Mouse (Mus musculus) myocyte (in vitro differentiated cells): ENCODE measurements around the gene Rgs6. TPM values are rescaled to one million over a fixed set of nuclear protein-coding genes. Genes with fewer than 3 reads are reported as not detected.

Experiments
- H3K27me3 ChIP-seq: one replicate; pipeline ENCODE4 v1.6.1; 2011; ENCODE audit not compliant: control insufficient read depth, insufficient read depth, insufficient read length
- H3K36me3 ChIP-seq: one replicate; pipeline ENCODE4 v1.6.1; 2011; ENCODE audit not compliant: control insufficient read depth, insufficient read depth
- H3K4me2 ChIP-seq: one replicate; pipeline ENCODE4 v1.6.1; 2011; ENCODE audit warnings: low read depth, control low read depth
- H3K4me3 ChIP-seq: one replicate; pipeline ENCODE4 v1.5.1; 2011; ENCODE audit warnings: mild to moderate bottlenecking, control low read depth, moderate library complexity
- H3K79me2 ChIP-seq: one replicate; pipeline ENCODE4 v1.6.1; 2011; ENCODE audit not compliant: control insufficient read depth, insufficient read depth
- H3ac ChIP-seq: one replicate; pipeline ENCODE4 v1.6.1; 2011; ENCODE audit not compliant: control insufficient read depth, insufficient read length
- CEBPB ChIP-seq: IDR thresholded peaks from 2 replicates; pipeline ENCODE4 v1.6.1; 2011; ENCODE audit warnings: mild to moderate bottlenecking, moderate library complexity; ENCODE audit not compliant: poor library complexity, insufficient read depth, severe bottlenecking
- E2F4 ChIP-seq: IDR thresholded peaks from one replicate; pipeline ENCODE4 v1.6.1; 2011; ENCODE audit warnings: mild to moderate bottlenecking, control low read depth, moderate library complexity; ENCODE audit not compliant: insufficient read depth
- MAX ChIP-seq: IDR thresholded peaks from one replicate; pipeline ENCODE4 v1.6.1; 2011; ENCODE audit warnings: low read depth, mild to moderate bottlenecking, control low read depth
- MYOD1 ChIP-seq, 3 experiments: IDR thresholded peaks; one replicate each; pipeline ENCODE4 v1.6.1; 2011; ENCODE audit warnings: control low read depth in 2 of 3, low read depth in 2 of 3, mild to moderate bottlenecking in 2 of 3, moderate library complexity in 1 of 3; ENCODE audit not compliant: insufficient read length in 2 of 3, control insufficient read depth in 1 of 3
- MYOG ChIP-seq, 3 experiments: IDR thresholded peaks; one replicate each; pipeline ENCODE4 v1.6.1; 2011; ENCODE audit warnings: control low read depth in 2 of 3, low read depth in 2 of 3, mild to moderate bottlenecking in 2 of 3; ENCODE audit not compliant: insufficient read length in 2 of 3, control insufficient read depth in 1 of 3, insufficient read depth in 1 of 3
- POLR2A ChIP-seq: IDR thresholded peaks from one replicate; pipeline ENCODE4 v1.6.1; 2011; ENCODE audit warnings: low read depth, mild to moderate bottlenecking, control low read depth, moderate library complexity; ENCODE audit not compliant: insufficient read length
- POLR2AphosphoS2 ChIP-seq: IDR thresholded peaks from one replicate; pipeline ENCODE4 v1.6.1; 2011; ENCODE audit warnings: low read depth, control low read depth; ENCODE audit not compliant: insufficient read length
- REST ChIP-seq: IDR thresholded peaks from one replicate; pipeline ENCODE4 v1.6.1; 2011; ENCODE audit warnings: mild to moderate bottlenecking, control low read depth, moderate library complexity; ENCODE audit not compliant: insufficient read depth, insufficient read length
- SRF ChIP-seq: IDR thresholded peaks from one replicate; pipeline ENCODE4 v1.6.1; 2011; ENCODE audit warnings: low read depth; ENCODE audit not compliant: control insufficient read depth, insufficient read length
- TCF12 ChIP-seq: IDR thresholded peaks from one replicate; pipeline ENCODE4 v1.6.1; 2011; ENCODE audit warnings: mild to moderate bottlenecking, control low read depth; ENCODE audit not compliant: poor library complexity, insufficient read depth, severe bottlenecking
- TCF3 ChIP-seq: IDR thresholded peaks from one replicate; pipeline ENCODE4 v1.6.1; 2011; ENCODE audit warnings: low read depth, control low read depth; ENCODE audit not compliant: insufficient read length
- USF1 ChIP-seq: IDR thresholded peaks from one replicate; pipeline ENCODE4 v1.6.1; 2011; ENCODE audit warnings: low read depth, mild to moderate bottlenecking, control low read depth, moderate library complexity
- polyA plus RNA-seq: library from polyadenylated mRNA; unstranded; fragments of >200 nt; fragmentation: generic; extraction: Trizol; gene quantifications from one replicate; pipeline ENCODE4 v1.2.1, GENCODE M21; 2012; ENCODE audit warnings: missing spikeins

Rgs6 gene
- polyA plus RNA-seq, 1 experiment, result not detected

- no peak for TF ChIP-seq REST
- TF ChIP-seq USF1, result no peak
- no peak for TF ChIP-seq SRF
- TF ChIP-seq MYOG (IDR thresholded peaks at IDR 0.05; ENCODE audit: control insufficient read depth in 1 of 3, insufficient read depth in 1 of 3, insufficient read length in 2 of 3, low read depth in 2 of 3), result no peak
- TF ChIP-seq TCF12, result no peak
- TF ChIP-seq POLR2A, result no peak
- TF ChIP-seq MYOD1 (IDR thresholded peaks at IDR 0.05; ENCODE audit: control insufficient read depth in 1 of 3, insufficient read length in 2 of 3, low read depth in 2 of 3), result no peak
- no peak for TF ChIP-seq TCF3
- no peak for TF ChIP-seq CEBPB
- TF ChIP-seq POLR2AphosphoS2, result no peak
- Histone ChIP-seq H3K4me3 (no peak overlapping the region), H3K36me3 (no peaks in the 10 kb centered on the region), H3ac (no peak overlapping the region), H3K79me2 (no peaks in the 10 kb centered on the region), H3K27me3 (no peaks in the 10 kb centered on the region), H3K4me2 (no peak overlapping the region)
Observed at GRCm38 (mm10) chr12:83163721-83164120, 575.6 kb downstream of the Rgs6 start.

GRCm38 (mm10) chr12:83165058-83165457 lies 577.0 kb downstream of the Rgs6 start:
- H3K27me3 ChIP-seq, result no peaks in the 10 kb centered on the region
- no peak for TF ChIP-seq MYOD1 (IDR thresholded peaks at IDR 0.05; ENCODE audit: control insufficient read depth in 1 of 3, insufficient read length in 2 of 3, low read depth in 2 of 3)
- TF ChIP-seq POLR2A, result no peak
- TF ChIP-seq E2F4, result no peak
- TF ChIP-seq REST, result no peak
- no peak for TF ChIP-seq CEBPB
- no peak for TF ChIP-seq TCF12
- TF ChIP-seq USF1, result no peak
- TF ChIP-seq SRF, result no peak
- TF ChIP-seq MYOG (IDR thresholded peaks at IDR 0.05; ENCODE audit: control insufficient read depth in 1 of 3, insufficient read depth in 1 of 3, insufficient read length in 2 of 3, low read depth in 2 of 3), result no peak
- no peak for TF ChIP-seq POLR2AphosphoS2

GRCm38 (mm10) chr12:83168310-83168709 lies 580.2 kb downstream of the Rgs6 start:
- no peak for TF ChIP-seq USF1
- no peak for TF ChIP-seq POLR2A
- TF ChIP-seq CEBPB, result no peak
- no peak for TF ChIP-seq SRF
- TF ChIP-seq POLR2AphosphoS2, result no peak
- TF ChIP-seq REST, result no peak
- no peak for TF ChIP-seq MAX
- no peak for TF ChIP-seq E2F4
- no peak for TF ChIP-seq MYOG (IDR thresholded peaks at IDR 0.05; ENCODE audit: control insufficient read depth in 1 of 3, insufficient read depth in 1 of 3, insufficient read length in 2 of 3, low read depth in 2 of 3)
- no peak for TF ChIP-seq TCF3
- TF ChIP-seq MYOD1 (IDR thresholded peaks at IDR 0.05; ENCODE audit: control insufficient read depth in 1 of 3, insufficient read length in 2 of 3, low read depth in 2 of 3), result no peak
- TF ChIP-seq TCF12, result no peak
- H3K27me3 ChIP-seq, result no peaks in the 10 kb centered on the region
- no peaks in the 10 kb centered on the region for H3K36me3 ChIP-seq
- no peak overlapping the region for H3K4me3 ChIP-seq
- no peak overlapping the region for H3K4me2 ChIP-seq
- no peaks in the 10 kb centered on the region for H3K79me2 ChIP-seq
- H3ac ChIP-seq, result no peak overlapping the region

More at GRCm38 (mm10) chr12:83165058-83165457, 577.0 kb downstream of the Rgs6 start:
- H3K4me3 ChIP-seq, result no peak overlapping the region
- H3K4me2 ChIP-seq, result no peak overlapping the region
- no peaks in the 10 kb centered on the region for H3K79me2 ChIP-seq
- H3K36me3 ChIP-seq, result no peaks in the 10 kb centered on the region
- no peak overlapping the region for H3ac ChIP-seq

GRCm38 (mm10) chr12:83169495-83170209 lies 581.6 kb downstream of the Rgs6 start:
- Histone ChIP-seq H3ac (no peak overlapping the region), H3K79me2 (no peaks in the 10 kb centered on the region), H3K27me3 (no peaks in the 10 kb centered on the region), H3K36me3 (no peaks in the 10 kb centered on the region), H3K4me3 (no peak overlapping the region), H3K4me2 (no peak overlapping the region)
- no peak for TF ChIP-seq TCF12
- no peak for TF ChIP-seq POLR2AphosphoS2
- TF ChIP-seq USF1, result no peak
- no peak for TF ChIP-seq TCF3
- no peak for TF ChIP-seq SRF
- TF ChIP-seq MYOG (IDR thresholded peaks at IDR 0.05; ENCODE audit: control insufficient read depth in 1 of 3, insufficient read depth in 1 of 3, insufficient read length in 2 of 3, low read depth in 2 of 3), result no peak
- TF ChIP-seq CEBPB, result no peak
- no peak for TF ChIP-seq MYOD1 (IDR thresholded peaks at IDR 0.05; ENCODE audit: control insufficient read depth in 1 of 3, insufficient read length in 2 of 3, low read depth in 2 of 3)
- TF ChIP-seq E2F4, result no peak
- no peak for TF ChIP-seq POLR2A
- no peak for TF ChIP-seq MAX
- no peak for TF ChIP-seq REST
